In the genomic region with DNA sequence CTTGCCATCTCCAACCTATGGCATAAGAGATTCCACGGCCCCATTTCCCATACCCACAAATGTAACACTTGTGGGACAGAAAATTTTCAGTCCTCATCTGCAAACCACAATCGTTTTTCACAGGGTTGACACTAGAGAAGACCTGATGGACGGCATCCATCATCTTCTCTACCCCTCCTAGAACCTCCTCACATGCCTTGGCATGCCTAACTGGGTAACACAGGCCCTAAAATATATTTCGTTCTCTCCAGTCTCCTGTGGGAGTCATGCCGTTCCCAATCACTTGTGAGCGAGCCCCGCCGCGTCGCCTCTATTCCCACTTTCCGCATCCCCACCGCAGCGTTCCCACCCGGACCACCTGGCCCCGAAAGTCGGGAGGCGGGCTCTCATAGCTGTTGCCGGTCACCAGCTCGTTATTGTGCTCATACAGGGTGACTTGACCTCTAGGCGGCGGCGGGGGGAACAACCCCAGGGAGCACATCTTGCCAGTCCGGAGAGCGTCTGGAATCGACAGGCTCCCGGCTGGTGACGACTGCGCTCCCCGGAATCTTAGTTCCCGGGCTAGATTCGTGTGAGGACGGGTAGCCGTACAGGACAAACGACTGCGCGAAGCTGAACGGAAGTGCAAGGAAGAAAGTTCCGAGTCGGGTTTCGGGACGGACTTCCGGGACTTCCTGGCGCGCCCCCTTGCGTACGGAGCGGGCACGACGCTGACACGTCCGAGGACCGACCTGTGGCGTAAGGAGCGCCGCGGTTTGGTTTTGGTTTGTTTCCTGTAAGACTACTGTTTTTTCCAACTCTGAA, we compare ENCODE assay signal across 7 mouse cellular contexts. TPM values are rescaled to one million over a fixed set of nuclear protein-coding genes. Genes with fewer than 3 reads are reported as not detected.
DNase-seq lines count a peak whose midpoint lies in the region; ATAC-seq lines count a peak whose summit lies in the region.

TSS of gene Aaas (minus strand) at position 634 of the 804 bp plus-strand sequence.

- peak within 1 kb of the TSS; percentile 60 for H3K4me3 ChIP-seq in intestine, embryonic 16.5 days (ENCODE audit: low read length)
- peak within 1 kb of the TSS; percentile 84 for H3K4me3 ChIP-seq in midbrain, embryonic 11.5 days (ENCODE audit: low read depth, low read length)

- H3K27ac ChIP-seq in intestine, embryonic 16.5 days (ENCODE audit: low read length) = peak within 1 kb of the TSS; percentile 25
- peak within 1 kb of the TSS; percentile 53 for H3K27ac ChIP-seq in midbrain, embryonic 11.5 days (ENCODE audit: low read depth, low read length)

- no peaks in the 10 kb centered on the region; the same call in 1 of the 2 replicates for H3K36me3 ChIP-seq in intestine, embryonic 16.5 days (ENCODE audit: control insufficient read depth, insufficient read depth, low read length)
- H3K36me3 ChIP-seq in midbrain, embryonic 11.5 days (ENCODE audit: control insufficient read depth, insufficient read depth, low read length) = peaks cover 7% of the 10 kb centered on the region

- H3K9ac ChIP-seq in intestine, embryonic 16.5 days (ENCODE audit: low read depth, low read length) = peak within 1 kb of the TSS; percentile 71
- peak within 1 kb of the TSS; percentile 89 for H3K9ac ChIP-seq in midbrain, embryonic 11.5 days (ENCODE audit: low read length)

- intact Hi-C loops in left cerebral cortex, postnatal 36 days (cut with DNase I) = no loop called here

- no peaks in the 10 kb centered on the region for H3K27me3 ChIP-seq in intestine, embryonic 16.5 days (replicated peaks; ENCODE audit: control insufficient read depth, insufficient read depth, low read length)
- H3K27me3 ChIP-seq in midbrain, embryonic 11.5 days (ENCODE audit: control insufficient read depth, insufficient read depth, low read length) = no peaks in the 10 kb centered on the region

- peak; percentile 83 for ATAC-seq in intestine, embryonic 16.5 days
- ATAC-seq in midbrain, embryonic 11.5 days (ENCODE audit: low FRiP score) = peak; percentile 88

- H3K4me1 ChIP-seq in intestine, embryonic 16.5 days (ENCODE audit: control insufficient read depth, insufficient read depth, low read length) = peaks cover 13% of the 10 kb centered on the region
- H3K4me1 ChIP-seq in midbrain, embryonic 11.5 days (ENCODE audit: control insufficient read depth, insufficient read depth, low read length) = peaks cover 11% of the 10 kb centered on the region

- H3K4me2 ChIP-seq in intestine, embryonic 16.5 days (ENCODE audit: low read depth, low read length) = peak within 1 kb of the TSS; percentile 73
- peak within 1 kb of the TSS; percentile 88 for H3K4me2 ChIP-seq in midbrain, embryonic 11.5 days

- WGBS in intestine, embryonic 16.5 days = under 1% methylated on average over 56 of the region's 56 CpGs
- under 1% methylated on average over 56 of the region's 56 CpGs for WGBS in midbrain, embryonic 11.5 days

- no peaks in the 10 kb centered on the region for H3K9me3 ChIP-seq in intestine, embryonic 16.5 days (ENCODE audit: control insufficient read depth, low read length)
- no peaks in the 10 kb centered on the region for H3K9me3 ChIP-seq in midbrain, embryonic 11.5 days (ENCODE audit: control insufficient read depth, low read length)

- peak; percentile 91 for DNase-seq in adrenal gland, adult 8-10 months
- peak; percentile 95 for DNase-seq in embryo, embryonic 9.5 days (ENCODE audit: extremely low spot score)
- DNase-seq in gastrocnemius, postnatal 4 days (ENCODE audit: low spot score in 2 of 2) = peak; percentile 90 to 96
- DNase-seq in left cerebral cortex, postnatal 36 days (ENCODE audit: low spot score in 2 of 2) = peak; percentile 93 to 94
- DNase-seq in midbrain, embryonic 11.5 days (ENCODE audit: low spot score, missing footprints) = peak; percentile 100
- DNase-seq in skeletal muscle tissue, adult 2 months (ENCODE audit: low read depth, low spot score) = peak; percentile 95

RNA-seq across cellular contexts. Expression of gene Aaas, which starts in this region (rescaled TPM):
- 10 to 100 TPM; 15.6 to 31.6 (median 21.4) TPM for total RNA-seq in adrenal gland, adult 8-10 months (2022)
- total RNA-seq in gastrocnemius, postnatal 4 days (2021) = 10 to 100 TPM; 14.0 to 14.3 TPM
- polyA plus RNA-seq in intestine, embryonic 16.5 days (2015; fragmentation: Nextera tagmentation; extraction: Ambion mirVana) = 50.6 and 59.1 TPM in 2 replicates
- total RNA-seq in left cerebral cortex, postnatal 36 days (2021) = 10 to 100 TPM; 17.2 to 17.7 TPM
- 76.5 and 82.5 TPM in 2 replicates for polyA plus RNA-seq in midbrain, embryonic 11.5 days (2014; fragmentation: Nextera tagmentation; extraction: Ambion mirVana)

Comparison
In these comparisons a context has a peak if more than half of its experiments do, and no peak if none do; other contexts are left out.
1. Peak in every context shown above with its lines: DNase-seq, ATAC-seq, H3K4me3 ChIP-seq and H3K27ac ChIP-seq.